ENCODE assay signal across 8 mouse cellular contexts in genomic region chrX:140542938-140543673, GRCm38 (mm10). TPM values are rescaled to one million over a fixed set of nuclear protein-coding genes. Genes with fewer than 3 reads are reported as not detected.
DNase-seq lines count a peak whose midpoint lies in the region; ATAC-seq lines count a peak whose summit lies in the region.

No protein-coding gene starts in this region.

- peak overlapping the region; percentile 73 for H3K27ac ChIP-seq in embryonic facial prominence, embryonic 11.5 days (replicated peaks; ENCODE audit: low read depth, low read length)
- H3K27ac ChIP-seq in limb, embryonic 11.5 days (replicated peaks; ENCODE audit: low read depth, low read length): peak overlapping the region; percentile 49; the same call in 1 of the 2 replicates
- H3K27ac ChIP-seq in midbrain, embryonic 13.5 days: peak overlapping the region; percentile 84

- H3K4me3 ChIP-seq in embryonic facial prominence, embryonic 11.5 days (ENCODE audit: low read depth, low read length): peak overlapping the region; percentile 50
- H3K4me3 ChIP-seq in limb, embryonic 11.5 days (ENCODE audit: low read depth, low read length): peak overlapping the region; percentile 39
- peak overlapping the region; percentile 48 for H3K4me3 ChIP-seq in midbrain, embryonic 13.5 days (replicated peaks)

- no peaks in the 10 kb centered on the region for H3K4me1 ChIP-seq in embryonic facial prominence, embryonic 11.5 days (ENCODE audit: control insufficient read depth, insufficient read depth, low read length)
- H3K4me1 ChIP-seq in limb, embryonic 11.5 days (ENCODE audit: control insufficient read depth, insufficient read depth, low read length): no peaks in the 10 kb centered on the region; the same call in 1 of the 2 replicates
- H3K4me1 ChIP-seq in midbrain, embryonic 13.5 days (replicated peaks): peaks cover 18% of the 10 kb centered on the region

- H3K36me3 ChIP-seq in embryonic facial prominence, embryonic 11.5 days (replicated peaks; ENCODE audit: control insufficient read depth, insufficient read depth, low read depth, low read length): no peaks in the 10 kb centered on the region
- H3K36me3 ChIP-seq in limb, embryonic 11.5 days (ENCODE audit: control insufficient read depth, insufficient read depth, low read length): no peaks in the 10 kb centered on the region
- H3K36me3 ChIP-seq in midbrain, embryonic 13.5 days: no peaks in the 10 kb centered on the region

- peak; percentile 65 for DNase-seq in ovary, adult 18-20 months (ENCODE audit: low spot score)
- no peak for DNase-seq in ovary, postnatal 10 days (ENCODE audit: low spot score)
- peak; percentile 70 for DNase-seq in embryonic facial prominence, embryonic 11.5 days (ENCODE audit: low spot score)
- DNase-seq in heart, adult 11 months: peak; percentile 99
- peak; percentile 88 for DNase-seq in kidney, adult 18-20 months
- DNase-seq in limb, embryonic 11.5 days (ENCODE audit: low spot score): peak; percentile 75
- DNase-seq in spleen, adult 18-20 months: peak; percentile 76 to 79

- H3K9me3 ChIP-seq in embryonic facial prominence, embryonic 11.5 days (replicated peaks; ENCODE audit: control insufficient read depth, low read length): no peaks in the 10 kb centered on the region
- no peaks in the 10 kb centered on the region for H3K9me3 ChIP-seq in limb, embryonic 11.5 days (ENCODE audit: control insufficient read depth, low read length)
- H3K9me3 ChIP-seq in midbrain, embryonic 13.5 days: no peaks in the 10 kb centered on the region

- peak overlapping the region; percentile 58 for H3K4me2 ChIP-seq in embryonic facial prominence, embryonic 11.5 days (ENCODE audit: low read depth, low read length)
- peak overlapping the region; percentile 67 for H3K4me2 ChIP-seq in limb, embryonic 11.5 days (ENCODE audit: low read depth, severe bottlenecking)
- H3K4me2 ChIP-seq in midbrain, embryonic 13.5 days (replicated peaks): peak overlapping the region; percentile 63

- WGBS in embryonic facial prominence, embryonic 11.5 days: 26% methylated on average over 18 of the region's 18 CpGs
- WGBS in limb, embryonic 11.5 days: 21% methylated on average over 18 of the region's 18 CpGs
- WGBS in midbrain, embryonic 13.5 days: 35% methylated on average over 18 of the region's 18 CpGs

- peaks cover 6% of the 10 kb centered on the region; the same call in 1 of the 2 replicates for H3K27me3 ChIP-seq in embryonic facial prominence, embryonic 11.5 days (ENCODE audit: control insufficient read depth, insufficient read depth, low read length)
- H3K27me3 ChIP-seq in limb, embryonic 11.5 days (ENCODE audit: control insufficient read depth, insufficient read depth, low read length): peaks cover 24% of the 10 kb centered on the region
- peaks cover 75% of the 10 kb centered on the region for H3K27me3 ChIP-seq in midbrain, embryonic 13.5 days

- H3K9ac ChIP-seq in embryonic facial prominence, embryonic 11.5 days (replicated peaks; ENCODE audit: low read length): peak overlapping the region; percentile 77
- peak overlapping the region; percentile 74; the same call in 1 of the 2 replicates for H3K9ac ChIP-seq in limb, embryonic 11.5 days (ENCODE audit: low read length)
- H3K9ac ChIP-seq in midbrain, embryonic 13.5 days (replicated peaks): peak overlapping the region; percentile 69

- ATAC-seq in embryonic facial prominence, embryonic 11.5 days (replicated peaks; ENCODE audit: insufficient number of reproducible peaks, low FRiP score, low TSS enrichment, low read depth): peak; percentile 71
- ATAC-seq in limb, embryonic 11.5 days (ENCODE audit: insufficient number of reproducible peaks, low FRiP score, low TSS enrichment, low read depth): peak; percentile 82
- peak; percentile 86 for ATAC-seq in midbrain, embryonic 13.5 days

RNA-seq across cellular contexts. Expression of gene Tsc22d3, which starts 57.4 kb away (rescaled TPM):
- polyA plus RNA-seq in embryonic facial prominence, embryonic 11.5 days (2014; fragmentation: Nextera tagmentation; extraction: Ambion mirVana): 137 and 141 TPM in 2 replicates
- polyA plus RNA-seq in limb, embryonic 11.5 days (2014; fragmentation: Nextera tagmentation; extraction: Ambion mirVana): 124 and 128 TPM in 2 replicates
- polyA plus RNA-seq in midbrain, embryonic 13.5 days (2015; fragmentation: Nextera tagmentation; extraction: Ambion mirVana): 132 and 134 TPM in 2 replicates
